Mouse (Mus musculus) megakaryocyte, embryonic 14.5 days (primary cell): ENCODE measurements around the gene Zfp513.

Experiments used
- FLI1 ChIP-seq: IDR thresholded peaks from 2 replicates; pipeline ENCODE4 v1.6.1; 2012; ENCODE audit warnings: low read length, inconsistent platforms, mixed read lengths
- GATA1 ChIP-seq: IDR thresholded peaks from 3 replicates; pipeline ENCODE4 v1.6.1; 2012; ENCODE audit warnings: mixed read lengths, low read length, inconsistent platforms, borderline replicate concordance

DNA sequence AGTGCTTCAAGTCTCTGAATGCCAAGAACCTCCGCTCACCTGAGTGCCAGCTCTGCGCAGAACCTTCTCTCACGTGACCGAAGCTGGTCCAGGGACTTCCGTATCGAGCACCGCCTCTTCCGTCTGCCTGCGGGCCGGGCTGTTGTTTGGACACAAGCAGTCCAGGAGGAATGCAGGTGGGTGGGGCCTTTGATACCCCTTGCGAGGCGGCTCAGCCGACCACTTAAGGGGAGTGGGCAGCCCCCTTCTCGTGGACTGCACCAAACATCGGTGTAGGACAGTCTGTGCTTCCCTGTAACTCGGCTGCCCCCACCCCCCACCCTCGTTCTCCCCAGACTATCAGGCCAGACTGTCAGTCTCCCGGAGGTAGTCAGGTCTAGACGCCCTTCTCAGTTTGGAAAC, 48.0 kb downstream of the Zfp513 start, which contains the start of gene Mpv17:
- no peak for TF ChIP-seq GATA1
- no peak for TF ChIP-seq FLI1
